In the genomic region with DNA sequence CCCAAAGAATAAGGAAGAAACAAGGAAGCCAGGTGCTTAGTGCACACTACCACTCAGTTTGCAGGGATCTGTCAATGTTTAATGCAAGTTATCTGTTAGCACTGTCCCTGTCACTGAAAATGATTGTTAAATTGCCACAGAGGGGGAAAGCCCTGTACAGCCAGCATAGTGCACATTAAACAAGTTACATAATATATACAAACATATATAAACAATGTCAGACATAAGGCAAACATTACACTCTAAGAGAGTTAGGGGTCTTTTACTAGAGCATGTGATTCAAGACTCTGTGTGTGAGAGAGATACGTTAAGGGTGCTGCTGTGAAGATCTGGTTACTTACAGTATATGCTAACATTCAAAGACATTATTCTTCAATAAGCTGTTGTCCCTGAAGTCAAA, we compare ENCODE assay signal across 28 mouse cellular contexts.
DNase-seq lines count a peak whose midpoint lies in the region; ATAC-seq and TF ChIP-seq lines count a peak whose summit lies in the region.
"Had no signal": no experiment of that assay in that cellular context is flagged by ENCODE, and none has a peak within 500 bp of the region (broad histone marks: within the 10 kb centered on the region; RNA-seq: fewer than 3 reads in every experiment).

No protein-coding gene starts in this region.

- TF ChIP-seq EP300 in liver, postnatal 0 days (IDR thresholded peaks at IDR 0.05; ENCODE audit: low read depth) = no peak

- no peak overlapping the region for H3K9ac ChIP-seq in intestine, embryonic 14.5 days (ENCODE audit: low read length)
- no peak overlapping the region for H3K9ac ChIP-seq in intestine, embryonic 15.5 days
- H3K9ac ChIP-seq in limb, embryonic 11.5 days (ENCODE audit: low read length) = no peak overlapping the region
- H3K9ac ChIP-seq in lung, embryonic 16.5 days (ENCODE audit: low read length) = no peak overlapping the region
- no peak overlapping the region for H3K9ac ChIP-seq in liver, postnatal 0 days (replicated peaks)
- H3K9ac ChIP-seq: forebrain, embryonic 13.5 days; heart, embryonic 15.5 days; hindbrain, embryonic 13.5 days had no signal

- WGBS in intestine, embryonic 14.5 days = 36% methylated on average over 1 of the region's 1 CpGs
- 41% methylated on average over 1 of the region's 1 CpGs for WGBS in intestine, embryonic 15.5 days
- 88% methylated on average over 1 of the region's 1 CpGs for WGBS in limb, embryonic 11.5 days
- WGBS in limb, embryonic 10.5 days = 80% methylated on average over 1 of the region's 1 CpGs
- WGBS in lung, embryonic 16.5 days = 29% methylated on average over 1 of the region's 1 CpGs
- WGBS in liver, postnatal 0 days (ENCODE audit: insufficient replicate concordance) = 70% methylated on average over 1 of the region's 1 CpGs

- DNase-seq in intestine, embryonic 14.5 days (ENCODE audit: low spot score) = no peak
- DNase-seq in limb, embryonic 11.5 days (ENCODE audit: low spot score) = peak; percentile 3
- no peak for DNase-seq in limb, embryonic 10.5 days (ENCODE audit: low spot score)
- DNase-seq in lung, postnatal 36 days = no peak
- no peak for DNase-seq in liver, postnatal 0 days
- DNase-seq: adrenal gland, postnatal 10 days; adrenal gland, postnatal 36 days; B cell, adult 2 months; cerebellum, adult 18-20 months; cerebellum, adult 9-10 months; cerebellum, postnatal 14 days; gastrocnemius, postnatal 10 days; gastrocnemius, postnatal 36 days; heart, adult 2 months; heart, postnatal 10 days; heart, postnatal 36 days had no signal

- H3K27me3 ChIP-seq in intestine, embryonic 14.5 days (replicated peaks; ENCODE audit: control insufficient read depth, insufficient read depth, low read length) = no peaks in the 10 kb centered on the region
- no peaks in the 10 kb centered on the region for H3K27me3 ChIP-seq in intestine, embryonic 15.5 days (replicated peaks)
- no peaks in the 10 kb centered on the region for H3K27me3 ChIP-seq in limb, embryonic 11.5 days (ENCODE audit: control insufficient read depth, insufficient read depth, low read length)
- no peaks in the 10 kb centered on the region for H3K27me3 ChIP-seq in limb, embryonic 10.5 days (ENCODE audit: low read depth, poor library complexity, severe bottlenecking)
- H3K27me3 ChIP-seq in lung, embryonic 16.5 days (ENCODE audit: control insufficient read depth, insufficient read depth, low read depth, low read length) = no peaks in the 10 kb centered on the region
- no peaks in the 10 kb centered on the region for H3K27me3 ChIP-seq in liver, postnatal 0 days (ENCODE audit: insufficient read depth, low read length)
- H3K27me3 ChIP-seq: CH12.LX; forebrain, embryonic 13.5 days; heart, embryonic 15.5 days; hindbrain, embryonic 13.5 days; Patski had no signal

- no peak for TF ChIP-seq CTCF in liver, postnatal 0 days (IDR thresholded peaks at IDR 0.05; ENCODE audit: low read depth)

- ATAC-seq in intestine, embryonic 14.5 days (replicated peaks; ENCODE audit: low FRiP score, low TSS enrichment, low read depth) = no peak
- ATAC-seq in intestine, embryonic 15.5 days = no peak
- ATAC-seq in limb, embryonic 11.5 days (ENCODE audit: insufficient number of reproducible peaks, low FRiP score, low TSS enrichment, low read depth) = no peak
- peak; percentile 88 for ATAC-seq in lung, embryonic 16.5 days (ENCODE audit: low read depth)
- ATAC-seq in liver, postnatal 0 days = no peak
- ATAC-seq: forebrain, embryonic 13.5 days; forebrain, embryonic 16.5 days; Patski had no signal

- no peaks in the 10 kb centered on the region; the same call in 1 of the 2 replicates for H3K36me3 ChIP-seq in intestine, embryonic 14.5 days (ENCODE audit: control insufficient read depth, insufficient read depth, low read length)
- H3K36me3 ChIP-seq in intestine, embryonic 15.5 days = no peaks in the 10 kb centered on the region
- H3K36me3 ChIP-seq in limb, embryonic 11.5 days (ENCODE audit: control insufficient read depth, insufficient read depth, low read length) = no peaks in the 10 kb centered on the region
- 0 out of 2 replicates have a peak, but pooled peaks cover 3% of the 10 kb centered on the region for H3K36me3 ChIP-seq in limb, embryonic 10.5 days
- no peaks in the 10 kb centered on the region for H3K36me3 ChIP-seq in lung, embryonic 16.5 days (ENCODE audit: control insufficient read depth, insufficient read depth, low read length)
- no peaks in the 10 kb centered on the region for H3K36me3 ChIP-seq in liver, postnatal 0 days (replicated peaks; ENCODE audit: insufficient read depth, low read length)
- H3K36me3 ChIP-seq: forebrain, embryonic 10.5 days; G1E; heart, embryonic 15.5 days; hindbrain, embryonic 10.5 days; hindbrain, embryonic 13.5 days had no signal

- H3K27ac ChIP-seq in intestine, embryonic 14.5 days (ENCODE audit: low read depth) = peak overlapping the region; percentile 68
- no peak overlapping the region for H3K27ac ChIP-seq in intestine, embryonic 15.5 days
- H3K27ac ChIP-seq in limb, embryonic 11.5 days (replicated peaks; ENCODE audit: low read depth, low read length) = no peak overlapping the region
- no peak overlapping the region for H3K27ac ChIP-seq in limb, embryonic 10.5 days
- no peak overlapping the region for H3K27ac ChIP-seq in lung, embryonic 16.5 days (ENCODE audit: low read length)
- H3K27ac ChIP-seq in liver, postnatal 0 days (ENCODE audit: low read depth) = no peak overlapping the region
- H3K27ac ChIP-seq: forebrain, embryonic 10.5 days; forebrain, embryonic 13.5 days; heart, adult 2 months; heart, embryonic 15.5 days; hindbrain, embryonic 10.5 days; hindbrain, embryonic 13.5 days had no signal

- peaks cover 10% of the 10 kb centered on the region for H3K4me1 ChIP-seq in intestine, embryonic 14.5 days (replicated peaks; ENCODE audit: control insufficient read depth, insufficient read depth, low read length)
- peaks cover 11% of the 10 kb centered on the region for H3K4me1 ChIP-seq in intestine, embryonic 15.5 days (replicated peaks)
- H3K4me1 ChIP-seq in limb, embryonic 11.5 days (ENCODE audit: control insufficient read depth, insufficient read depth, low read length) = no peaks in the 10 kb centered on the region
- peaks cover 5% of the 10 kb centered on the region; the same call in 1 of the 2 replicates for H3K4me1 ChIP-seq in limb, embryonic 10.5 days
- peaks cover 14% of the 10 kb centered on the region; the same call in 1 of the 2 replicates for H3K4me1 ChIP-seq in lung, embryonic 16.5 days (replicated peaks; ENCODE audit: control insufficient read depth, insufficient read depth, low read length)
- no peaks in the 10 kb centered on the region for H3K4me1 ChIP-seq in liver, postnatal 0 days (ENCODE audit: insufficient read depth)
- H3K4me1 ChIP-seq: forebrain, embryonic 10.5 days; forebrain, embryonic 13.5 days; hindbrain, embryonic 10.5 days had no signal

- no peak overlapping the region for H3K4me3 ChIP-seq in intestine, embryonic 14.5 days (ENCODE audit: low read depth, low read length)
- H3K4me3 ChIP-seq in intestine, embryonic 15.5 days (replicated peaks) = no peak overlapping the region
- no peak overlapping the region for H3K4me3 ChIP-seq in limb, embryonic 11.5 days (ENCODE audit: low read depth, low read length)
- H3K4me3 ChIP-seq in limb, embryonic 10.5 days = no peak overlapping the region
- H3K4me3 ChIP-seq in lung, embryonic 16.5 days (ENCODE audit: low read length) = no peak overlapping the region
- H3K4me3 ChIP-seq in liver, postnatal 0 days (ENCODE audit: low read depth, low read length) = no peak overlapping the region
- H3K4me3 ChIP-seq: forebrain, embryonic 10.5 days; forebrain, embryonic 13.5 days; heart, adult 2 months; heart, embryonic 15.5 days; hindbrain, embryonic 10.5 days; hindbrain, embryonic 13.5 days had no signal

- no peaks in the 10 kb centered on the region for H3K9me3 ChIP-seq in intestine, embryonic 14.5 days (ENCODE audit: control insufficient read depth, low read length)
- H3K9me3 ChIP-seq in intestine, embryonic 15.5 days = no peaks in the 10 kb centered on the region
- H3K9me3 ChIP-seq in limb, embryonic 11.5 days (ENCODE audit: control insufficient read depth, low read length) = no peaks in the 10 kb centered on the region
- H3K9me3 ChIP-seq in limb, embryonic 10.5 days (replicated peaks) = no peaks in the 10 kb centered on the region
- no peaks in the 10 kb centered on the region for H3K9me3 ChIP-seq in lung, embryonic 16.5 days (ENCODE audit: control insufficient read depth, low read length)
- H3K9me3 ChIP-seq in liver, postnatal 0 days (ENCODE audit: low read length) = no peaks in the 10 kb centered on the region
- H3K9me3 ChIP-seq: forebrain, embryonic 10.5 days; forebrain, embryonic 13.5 days; G1E; heart, embryonic 15.5 days; hindbrain, embryonic 10.5 days; hindbrain, embryonic 13.5 days had no signal

- no peak overlapping the region for H3K4me2 ChIP-seq in intestine, embryonic 14.5 days (ENCODE audit: low read length)
- no peak overlapping the region for H3K4me2 ChIP-seq in intestine, embryonic 15.5 days (replicated peaks)
- no peak overlapping the region for H3K4me2 ChIP-seq in limb, embryonic 11.5 days (ENCODE audit: low read depth, severe bottlenecking)
- no peak overlapping the region for H3K4me2 ChIP-seq in lung, embryonic 16.5 days (ENCODE audit: low read depth, low read length)
- H3K4me2 ChIP-seq in liver, postnatal 0 days (ENCODE audit: low read depth, low read length) = no peak overlapping the region
- H3K4me2 ChIP-seq: forebrain, embryonic 13.5 days; heart, embryonic 11.5 days; heart, embryonic 15.5 days; hindbrain, embryonic 13.5 days had no signal
